Mouse (Mus musculus) mouse trophoblast stem cell (cell line): ENCODE data around the gene Klra1.
"Not testable (repeated sequence)": the region's sequence is repeated elsewhere in the genome, so short reads cannot be mapped to it uniquely, and the experiment has no call there.

Experiments
- in situ Hi-C, 2 experiments: fragments of 300-500 bp; cut with MseI, MboI; formaldehyde crosslinking; loops; 2 replicates in 1 of 2; 3 replicates in 1 of 2; pipeline ENCODE4 v1.15.1; 2025

Gene Klra1

DNA sequence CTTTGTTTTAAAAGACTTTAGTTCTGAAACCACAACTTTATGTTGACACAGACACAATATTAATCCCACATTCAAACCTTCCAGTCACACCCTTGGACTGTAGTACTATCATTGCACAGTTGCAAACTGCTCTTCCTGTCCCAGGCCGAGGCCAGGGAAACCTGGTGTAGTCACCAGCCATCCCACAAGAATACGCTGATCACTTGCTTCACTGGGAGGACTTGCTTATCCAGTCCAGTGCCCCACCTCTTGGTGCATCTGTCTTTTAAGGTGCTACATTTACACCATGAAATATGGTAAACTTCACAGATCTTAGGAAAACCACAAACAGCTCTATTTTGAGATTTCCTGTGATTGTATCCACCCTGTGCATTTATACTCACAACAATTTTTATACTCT, at the start of gene Klra1:
TSS of gene Klra1 (minus strand) at position 125 of the 400 bp plus-strand sequence.
- in situ Hi-C loops = no loop called here

DNA sequence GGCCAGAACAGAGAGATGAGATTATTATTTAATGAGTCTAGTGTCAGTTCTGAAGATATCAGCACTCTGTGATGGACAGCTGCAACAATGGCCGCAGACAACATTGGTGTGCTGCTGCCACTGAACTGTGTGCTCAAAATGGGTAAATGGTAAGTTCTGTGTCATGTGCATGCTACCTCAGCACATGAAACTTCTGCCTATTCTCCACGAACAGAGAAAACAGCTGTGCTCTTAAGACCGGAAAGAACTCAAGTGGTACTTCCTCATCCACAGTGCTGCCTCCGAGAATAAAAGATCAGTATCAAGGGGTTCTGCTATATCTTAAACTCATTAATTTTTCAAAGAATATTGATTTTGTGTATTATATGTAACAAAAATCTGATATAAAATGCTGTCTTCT, 42.8 kb upstream of the Klra1 start:
- in situ Hi-C loops = no loop called here

DNA sequence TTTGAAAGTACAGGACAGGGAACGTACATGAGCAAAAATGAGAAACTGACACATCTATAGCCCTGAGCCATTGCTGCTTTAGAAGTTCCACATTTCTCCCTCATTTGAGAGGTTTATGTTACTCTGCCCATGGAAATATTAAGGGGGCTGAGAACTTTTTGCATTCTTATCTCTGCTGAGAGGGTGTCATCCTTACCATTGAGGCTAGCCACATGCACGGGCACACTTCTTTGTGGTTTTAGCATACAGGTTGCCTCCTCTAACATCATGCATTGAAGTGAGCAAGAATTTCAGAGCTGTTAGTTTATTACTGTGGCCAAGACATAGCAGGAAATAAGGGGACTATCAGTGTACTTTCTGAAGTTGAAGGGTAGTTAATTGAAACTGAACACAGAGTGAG, 32.5 kb upstream of the Klra1 start:
- in situ Hi-C loops = no loop called here

DNA sequence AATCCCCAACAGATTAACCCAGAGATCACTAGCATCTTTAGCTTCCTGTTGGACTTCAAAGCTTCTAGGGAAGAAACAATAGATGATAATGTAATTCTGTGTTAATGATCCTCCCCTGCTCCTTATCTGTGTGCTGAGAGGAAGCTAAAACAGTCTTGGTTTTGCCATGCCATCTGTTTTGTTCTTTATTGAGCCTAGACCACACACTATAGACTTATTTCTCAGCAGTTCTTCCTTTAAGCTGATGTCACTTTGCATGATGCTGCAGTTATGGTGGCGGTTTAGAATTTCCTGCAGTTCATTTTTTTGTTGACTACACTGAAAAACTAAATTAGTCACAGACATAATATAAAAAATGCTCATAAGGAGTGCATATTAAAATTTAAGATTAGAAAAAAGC, 18.2 kb upstream of the Klra1 start:
- in situ Hi-C loops = no loop called here

DNA sequence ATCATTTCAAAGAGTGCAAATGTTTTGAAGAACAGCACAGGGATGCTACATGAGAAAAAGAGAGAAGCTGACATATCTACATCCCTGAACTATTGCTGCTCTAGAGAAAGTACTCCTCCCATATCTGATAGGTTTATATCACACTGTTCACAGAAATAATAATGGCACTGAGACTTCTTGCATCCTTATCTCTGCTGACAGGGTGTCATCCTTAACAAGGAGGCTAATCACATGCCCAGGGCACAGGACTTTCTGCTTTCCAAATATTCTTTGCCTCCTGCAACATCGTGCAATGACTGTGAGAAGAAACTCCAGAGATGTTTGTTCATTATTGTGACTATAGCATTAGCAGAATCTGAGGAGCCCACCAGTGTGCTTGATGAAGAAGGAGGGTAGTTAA, 871 bp downstream of the Klra1 start:
- in situ Hi-C loops = no loop called here

DNA sequence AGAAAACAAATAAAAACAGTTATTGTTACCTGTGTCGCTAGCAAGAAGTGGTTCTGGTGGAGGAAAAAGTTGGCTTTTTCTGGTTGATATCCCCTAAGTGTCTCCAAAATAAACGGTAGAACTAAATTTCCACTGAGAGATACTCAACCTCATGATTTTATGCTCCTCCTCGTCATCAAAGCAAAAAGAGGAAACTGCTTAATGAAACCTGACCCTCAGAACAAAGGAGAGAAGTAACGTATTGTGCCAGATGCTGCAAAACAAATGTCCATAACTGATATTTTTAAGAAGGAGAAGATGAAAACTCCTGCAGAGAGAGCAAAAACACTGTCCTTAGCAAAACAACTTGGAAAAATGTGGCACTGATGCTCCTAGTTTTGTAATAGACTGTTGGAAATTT, 4.3 kb downstream of the Klra1 start:
- in situ Hi-C loops = no loop called here

DNA sequence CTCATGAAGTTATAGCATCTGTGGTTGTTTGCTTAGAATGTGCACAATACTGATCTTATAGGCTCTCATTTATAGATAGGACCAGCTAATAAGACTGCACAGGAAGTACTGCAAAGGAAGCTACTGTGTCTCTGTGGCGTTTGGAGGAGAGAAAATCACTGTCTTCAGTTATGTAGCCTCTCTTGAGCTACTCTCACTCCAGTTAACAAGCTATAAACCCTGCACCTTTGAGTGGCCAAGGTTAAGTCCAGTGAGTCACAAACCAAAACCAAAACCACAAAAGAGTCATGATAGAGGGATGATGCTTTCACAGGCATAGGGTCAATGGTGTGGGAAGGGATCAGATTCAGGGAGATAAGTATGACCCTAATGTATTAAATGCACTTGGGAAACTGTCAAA, 41.3 kb downstream of the Klra1 start:
- in situ Hi-C loops = not testable (repeated sequence)

DNA sequence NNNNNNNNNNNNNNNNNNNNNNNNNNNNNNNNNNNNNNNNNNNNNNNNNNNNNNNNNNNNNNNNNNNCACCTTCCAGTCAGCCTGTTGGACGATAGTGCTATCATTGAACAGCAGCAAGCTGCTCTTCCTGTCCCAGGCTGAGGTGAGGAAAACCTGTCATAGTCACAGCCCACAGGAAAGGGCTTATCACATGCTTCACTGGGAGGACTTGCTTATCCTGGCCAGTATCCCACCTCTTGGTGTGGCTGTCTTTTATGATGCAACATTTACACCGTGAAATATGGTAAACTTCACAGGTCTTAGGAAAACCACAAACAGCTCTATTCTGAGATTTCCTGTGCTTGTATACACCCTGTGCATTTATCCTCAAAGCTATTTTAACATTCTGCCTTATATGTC, 44.7 kb downstream of the Klra1 start:
- in situ Hi-C loops = loop anchor here in 1 of 2 experiments (5.0 kb wide), 1 partner anchor 145 kb away; no protein-coding TSS in a partner anchor

DNA sequence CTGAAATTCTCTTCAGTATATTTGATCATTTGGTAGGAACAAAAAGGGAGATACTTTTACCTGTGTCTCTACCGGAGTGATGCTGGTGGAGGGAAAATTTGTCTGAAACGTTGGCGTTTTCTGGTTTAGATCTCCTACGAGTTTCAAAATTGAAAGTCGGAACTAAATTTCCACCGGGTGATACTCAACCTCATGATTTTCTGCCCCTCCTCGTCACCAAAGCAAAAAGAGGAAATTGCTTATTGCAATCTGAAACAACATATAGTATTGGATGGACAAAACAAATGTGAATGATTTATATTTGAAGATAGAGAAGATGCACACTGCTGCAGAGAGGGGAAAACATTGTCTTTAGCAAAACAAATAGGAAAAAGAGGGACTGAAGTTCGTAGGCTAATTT, 49.3 kb downstream of the Klra1 start, which contains the start of gene Klra3:
TSS of gene Klra3 (minus strand) at position 164 of the 400 bp plus-strand sequence.
- in situ Hi-C loops = no loop called here
